Mouse (Mus musculus): ENCODE results near the gene Ppil3. TPM values are rescaled to one million over a fixed set of nuclear protein-coding genes. Genes with fewer than 3 reads are reported as not detected.

Gene Ppil3
- 50.6 and 70.9 TPM in 2 replicates for polyA plus RNA-seq (2011; ENCODE audit: insufficient read length, low read depth, missing spikeins)

GRCm38 (mm10) chr1:58445143-58445722, at the start of gene Ppil3, which contains the start of gene Nif3l1:
TSS of gene Ppil3 (minus strand) at chr1:58445486.
TSS of gene Nif3l1 (plus strand) at chr1:58445151.
- peaks cover 6% of the 10 kb centered on the region; the same call in 1 of the 2 replicates for H3K4me1 ChIP-seq (ENCODE audit: control insufficient read depth, insufficient read depth, low read length)
- TF ChIP-seq CTCF (IDR thresholded peaks at IDR 0.05; ENCODE audit: borderline replicate concordance, insufficient read depth, low read length) = no peak
- peak; percentile 66 for TF ChIP-seq POLR2A (IDR thresholded peaks at IDR 0.05; ENCODE audit: low read depth, low read length)
- H3K27ac ChIP-seq (ENCODE audit: insufficient read depth, low read length) = peak within 1 kb of the TSS; percentile 77
- H3K4me3 ChIP-seq (ENCODE audit: insufficient read depth, low read length) = peak within 1 kb of the TSS; percentile 77

GRCm38 (mm10) chr1:58482647-58483046, 37.4 kb upstream of the Ppil3 start:
- H3K4me3 ChIP-seq (ENCODE audit: insufficient read depth, low read length) = no peak overlapping the region
- TF ChIP-seq POLR2A (IDR thresholded peaks at IDR 0.05; ENCODE audit: low read depth, low read length) = no peak
- no peak for TF ChIP-seq CTCF (IDR thresholded peaks at IDR 0.05; ENCODE audit: borderline replicate concordance, insufficient read depth, low read length)
- no peaks in the 10 kb centered on the region for H3K4me1 ChIP-seq (ENCODE audit: control insufficient read depth, insufficient read depth, low read length)
- H3K27ac ChIP-seq (ENCODE audit: insufficient read depth, low read length) = no peak overlapping the region

GRCm38 (mm10) chr1:58475662-58476061, 30.4 kb upstream of the Ppil3 start:
- TF ChIP-seq POLR2A (IDR thresholded peaks at IDR 0.05; ENCODE audit: low read depth, low read length) = no peak
- Histone ChIP-seq H3K4me1 (ENCODE audit: control insufficient read depth, insufficient read depth, low read length) (no peaks in the 10 kb centered on the region), H3K4me3 (ENCODE audit: insufficient read depth, low read length) (no peak overlapping the region)

GRCm38 (mm10) chr1:58465561-58465960, 20.3 kb upstream of the Ppil3 start:
- H3K27ac ChIP-seq (ENCODE audit: insufficient read depth, low read length) = no peak overlapping the region
- no peak for TF ChIP-seq POLR2A (IDR thresholded peaks at IDR 0.05; ENCODE audit: low read depth, low read length)
- no peak for TF ChIP-seq CTCF (IDR thresholded peaks at IDR 0.05; ENCODE audit: borderline replicate concordance, insufficient read depth, low read length)
- no peak overlapping the region for H3K4me3 ChIP-seq (ENCODE audit: insufficient read depth, low read length)
- peaks cover 6% of the 10 kb centered on the region for H3K4me1 ChIP-seq (ENCODE audit: control insufficient read depth, insufficient read depth, low read length)

More at GRCm38 (mm10) chr1:58475662-58476061, 30.4 kb upstream of the Ppil3 start:
- no peak overlapping the region for H3K27ac ChIP-seq (ENCODE audit: insufficient read depth, low read length)

GRCm38 (mm10) chr1:58465042-58465441, 19.8 kb upstream of the Ppil3 start:
- Histone ChIP-seq H3K4me1 (ENCODE audit: control insufficient read depth, insufficient read depth, low read length) (peaks cover 6% of the 10 kb centered on the region), H3K4me3 (ENCODE audit: insufficient read depth, low read length) (no peak overlapping the region), H3K27ac (ENCODE audit: insufficient read depth, low read length) (no peak overlapping the region)
- TF ChIP-seq CTCF (IDR thresholded peaks at IDR 0.05; ENCODE audit: borderline replicate concordance, insufficient read depth, low read length) (no peak), POLR2A (IDR thresholded peaks at IDR 0.05; ENCODE audit: low read depth, low read length) (no peak)

- Histone ChIP-seq H3K27ac (ENCODE audit: insufficient read depth, low read length) (no peak overlapping the region), H3K4me3 (ENCODE audit: insufficient read depth, low read length) (no peak overlapping the region), H3K4me1 (ENCODE audit: control insufficient read depth, insufficient read depth, low read length) (peaks cover 6% of the 10 kb centered on the region)
- TF ChIP-seq CTCF (IDR thresholded peaks at IDR 0.05; ENCODE audit: borderline replicate concordance, insufficient read depth, low read length) = no peak
- TF ChIP-seq POLR2A (IDR thresholded peaks at IDR 0.05; ENCODE audit: low read depth, low read length) = no peak
Observed at GRCm38 (mm10) chr1:58463935-58464334, 18.6 kb upstream of the Ppil3 start.

GRCm38 (mm10) chr1:58460566-58460965, 15.3 kb upstream of the Ppil3 start:
- no peak overlapping the region for H3K4me3 ChIP-seq (ENCODE audit: insufficient read depth, low read length)
- H3K4me1 ChIP-seq (ENCODE audit: control insufficient read depth, insufficient read depth, low read length) = peaks cover 6% of the 10 kb centered on the region
- H3K27ac ChIP-seq (ENCODE audit: insufficient read depth, low read length) = peak overlapping the region; percentile 70
- TF ChIP-seq POLR2A (IDR thresholded peaks at IDR 0.05; ENCODE audit: low read depth, low read length) = no peak
- no peak for TF ChIP-seq CTCF (IDR thresholded peaks at IDR 0.05; ENCODE audit: borderline replicate concordance, insufficient read depth, low read length)

GRCm38 (mm10) chr1:58458867-58459266, 13.6 kb upstream of the Ppil3 start:
- TF ChIP-seq POLR2A (IDR thresholded peaks at IDR 0.05; ENCODE audit: low read depth, low read length) (no peak), CTCF (IDR thresholded peaks at IDR 0.05; ENCODE audit: borderline replicate concordance, insufficient read depth, low read length) (no peak)
- peaks cover 6% of the 10 kb centered on the region for H3K4me1 ChIP-seq (ENCODE audit: control insufficient read depth, insufficient read depth, low read length)
- no peak overlapping the region for H3K4me3 ChIP-seq (ENCODE audit: insufficient read depth, low read length)
- H3K27ac ChIP-seq (ENCODE audit: insufficient read depth, low read length) = no peak overlapping the region

- H3K27ac ChIP-seq (ENCODE audit: insufficient read depth, low read length) = no peak overlapping the region
- no peak overlapping the region for H3K4me3 ChIP-seq (ENCODE audit: insufficient read depth, low read length)
- H3K4me1 ChIP-seq (ENCODE audit: control insufficient read depth, insufficient read depth, low read length) = peaks cover 6% of the 10 kb centered on the region
- TF ChIP-seq CTCF (IDR thresholded peaks at IDR 0.05; ENCODE audit: borderline replicate concordance, insufficient read depth, low read length) = no peak
- TF ChIP-seq POLR2A (IDR thresholded peaks at IDR 0.05; ENCODE audit: low read depth, low read length) = no peak
Observed at GRCm38 (mm10) chr1:58458175-58458574, 12.9 kb upstream of the Ppil3 start.

- TF ChIP-seq POLR2A (IDR thresholded peaks at IDR 0.05; ENCODE audit: low read depth, low read length) (no peak), CTCF (IDR thresholded peaks at IDR 0.05; ENCODE audit: borderline replicate concordance, insufficient read depth, low read length) (no peak)
- H3K27ac ChIP-seq (ENCODE audit: insufficient read depth, low read length) = no peak overlapping the region
- H3K4me3 ChIP-seq (ENCODE audit: insufficient read depth, low read length) = no peak overlapping the region
- H3K4me1 ChIP-seq (ENCODE audit: control insufficient read depth, insufficient read depth, low read length) = no peaks in the 10 kb centered on the region
Observed at GRCm38 (mm10) chr1:58454316-58454715, 9.0 kb upstream of the Ppil3 start.

All from embryonic fibroblast, embryonic 13.5 days (primary cell).